Mouse (Mus musculus): Measurements from ENCODE around the gene Rgs14.

- TF ChIP-seq POLR2A (IDR thresholded peaks at IDR 0.05; ENCODE audit: low read depth, low read length), result no peak
- no peak for TF ChIP-seq CTCF (IDR thresholded peaks at IDR 0.05; ENCODE audit: borderline replicate concordance, insufficient read depth, low read length)
Observed at GRCm38 (mm10) chr13:55392933-55393332, 23.4 kb downstream of the Rgs14 start.
